Mouse (Mus musculus) large intestine, adult 2 months (tissue): Measurements from ENCODE around the gene Twist2. TPM values are rescaled to one million over a fixed set of nuclear protein-coding genes. Genes with fewer than 3 reads are reported as not detected.

Experiments used
- DNase-seq: peaks from one replicate; pipeline ENCODE4 v3.0.0-alpha.2; 2012; ENCODE audit warnings: low read depth, low spot score
- WGBS: fragments of 180-500 bp; shearing (Covaris S2); methylation state at CpG from one replicate; pipeline ENCODE4 v1.1.7; 2018; 5-methylcytosine and 5-hydroxymethylcytosine counted together
- polyA plus RNA-seq: library from polyadenylated mRNA; depleted of rRNA; stranded (reverse); fragments of >200 nt; gene quantifications from 2 replicates; pipeline ENCODE4 v1.2.3, GENCODE M21; 2012; rRNA removed

The Twist2 gene
- 1.5 TPM in 2 replicates for polyA plus RNA-seq

DNA sequence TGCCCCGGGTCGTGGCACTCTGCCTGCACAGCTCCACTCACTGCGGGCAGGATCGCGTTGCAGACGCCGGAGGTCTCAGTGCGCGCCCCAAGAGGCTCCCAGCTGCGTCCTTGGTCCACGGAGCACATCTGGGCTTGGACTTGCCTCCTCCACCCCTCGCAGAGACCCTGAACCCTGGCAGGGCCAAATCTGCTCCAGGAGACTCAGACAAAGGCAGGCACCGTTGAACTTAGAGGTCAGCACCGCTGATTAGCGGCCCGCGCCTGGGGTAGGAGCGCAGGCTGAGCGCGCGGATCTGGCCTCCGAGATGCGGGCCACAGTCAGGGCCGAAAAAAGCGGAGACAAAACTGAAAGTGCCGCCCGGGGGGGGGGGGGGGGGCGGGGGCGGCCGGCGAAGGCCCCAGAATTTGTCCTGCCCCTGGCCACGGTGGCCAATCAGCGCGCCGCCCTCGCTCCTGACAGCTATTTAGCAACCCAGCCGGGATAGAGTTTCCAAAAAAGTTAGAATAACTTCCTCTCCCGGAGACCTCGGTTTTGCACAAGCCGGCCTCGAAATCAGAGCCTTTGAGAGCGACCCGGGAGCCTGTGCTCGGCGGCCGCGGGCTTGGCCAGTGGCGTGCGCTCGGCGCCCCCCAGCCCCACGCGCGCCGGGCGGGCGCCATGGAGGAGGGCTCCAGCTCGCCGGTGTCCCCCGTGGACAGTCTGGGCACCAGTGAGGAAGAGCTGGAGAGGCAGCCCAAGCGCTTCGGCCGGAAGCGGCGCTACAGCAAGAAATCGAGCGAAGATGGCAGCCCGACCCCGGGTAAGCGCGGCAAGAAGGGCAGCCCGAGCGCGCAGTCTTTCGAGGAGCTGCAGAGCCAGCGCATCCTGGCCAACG, at the start of gene Twist2:
Gene Twist2 (plus strand): TSS at position 495 of the 877 bp plus-strand sequence.
- WGBS = 2% methylated on average over 77 of the region's 77 CpGs
- no peak for DNase-seq

DNA sequence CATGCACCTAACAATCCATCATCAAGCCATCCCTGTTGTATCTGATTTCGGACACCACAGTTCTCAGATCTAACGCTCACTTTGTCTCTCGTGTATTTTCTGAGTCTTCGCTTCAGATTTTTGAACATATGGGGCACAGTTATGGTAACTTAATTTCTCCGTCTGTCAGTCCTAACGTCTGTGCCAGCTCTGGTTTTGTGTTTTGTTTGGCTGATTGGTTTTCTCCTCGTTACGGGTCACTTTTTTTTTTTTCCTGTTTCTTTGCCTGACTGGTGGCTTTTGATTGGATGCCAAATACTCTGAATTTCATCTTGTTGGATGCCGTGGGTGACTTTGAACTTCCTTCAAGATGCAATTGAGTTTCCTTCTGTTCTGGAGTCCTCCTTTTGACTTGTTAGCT, 48.3 kb upstream of the Twist2 start:
- WGBS = 71% methylated on average over 9 of the region's 9 CpGs
- no peak for DNase-seq

DNA sequence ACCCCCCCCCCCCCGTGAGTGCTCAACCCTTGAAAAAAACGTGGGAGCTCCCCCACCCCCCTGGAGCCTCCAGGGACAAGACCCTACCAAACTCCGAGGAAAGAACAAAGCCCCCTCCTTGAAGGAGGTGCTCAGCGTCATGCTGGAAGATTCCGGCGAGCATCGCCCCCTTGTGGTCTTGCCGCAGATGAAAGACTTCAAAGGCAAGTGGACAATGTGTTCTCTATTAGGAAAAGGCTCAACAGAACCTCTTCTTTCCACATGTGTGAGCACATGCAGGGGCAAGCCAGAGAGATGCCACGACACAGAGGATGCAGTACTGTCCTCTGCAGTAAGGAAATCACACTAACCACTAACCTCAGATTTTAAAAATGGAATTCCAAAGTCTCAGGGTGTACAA, 46.2 kb upstream of the Twist2 start:
- DNase-seq = peak; percentile 10
- WGBS = 2% methylated on average over 9 of the region's 9 CpGs

DNA sequence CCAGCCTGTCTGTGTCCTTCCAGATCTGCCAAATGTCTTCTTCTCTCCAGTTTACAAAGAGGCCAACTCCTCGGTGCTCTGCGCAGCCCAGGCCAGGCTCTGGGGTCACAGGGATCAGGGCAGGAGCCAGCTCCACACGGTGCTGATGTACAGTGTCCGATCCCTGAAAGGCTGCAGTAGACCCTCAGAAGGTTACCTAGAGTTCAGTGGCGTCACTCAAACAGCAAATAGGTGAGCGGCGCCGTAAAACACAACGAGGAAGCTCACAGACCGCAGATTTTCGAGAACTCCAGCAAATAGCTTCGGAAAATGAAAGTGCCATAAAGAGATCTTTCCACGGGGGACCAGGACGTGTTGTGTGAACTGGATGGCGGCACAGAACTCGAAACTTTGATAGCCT, 44.0 kb upstream of the Twist2 start:
- 22% methylated on average over 16 of the region's 16 CpGs for WGBS
- no peak for DNase-seq

DNA sequence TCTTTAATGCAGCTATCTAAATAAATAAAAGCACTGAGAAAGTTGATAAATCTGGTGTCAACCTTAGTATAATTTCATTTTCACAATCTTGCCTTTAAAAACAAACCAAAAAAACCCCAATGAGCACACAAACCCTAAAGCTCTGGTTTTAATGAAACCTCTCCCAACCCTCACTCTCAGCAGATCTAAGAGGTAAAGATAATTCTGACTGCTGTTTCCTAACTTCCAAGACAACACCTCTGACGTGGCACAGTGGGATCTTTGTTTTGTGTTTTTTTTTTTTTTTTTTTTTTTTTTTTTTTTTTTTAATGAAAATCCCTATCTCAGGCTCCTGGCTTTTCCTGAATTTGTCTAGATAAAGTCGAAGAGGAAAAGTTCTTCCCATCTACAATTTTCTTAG, 43.1 kb upstream of the Twist2 start:
- WGBS = 56% methylated on average over 2 of the region's 2 CpGs

DNA sequence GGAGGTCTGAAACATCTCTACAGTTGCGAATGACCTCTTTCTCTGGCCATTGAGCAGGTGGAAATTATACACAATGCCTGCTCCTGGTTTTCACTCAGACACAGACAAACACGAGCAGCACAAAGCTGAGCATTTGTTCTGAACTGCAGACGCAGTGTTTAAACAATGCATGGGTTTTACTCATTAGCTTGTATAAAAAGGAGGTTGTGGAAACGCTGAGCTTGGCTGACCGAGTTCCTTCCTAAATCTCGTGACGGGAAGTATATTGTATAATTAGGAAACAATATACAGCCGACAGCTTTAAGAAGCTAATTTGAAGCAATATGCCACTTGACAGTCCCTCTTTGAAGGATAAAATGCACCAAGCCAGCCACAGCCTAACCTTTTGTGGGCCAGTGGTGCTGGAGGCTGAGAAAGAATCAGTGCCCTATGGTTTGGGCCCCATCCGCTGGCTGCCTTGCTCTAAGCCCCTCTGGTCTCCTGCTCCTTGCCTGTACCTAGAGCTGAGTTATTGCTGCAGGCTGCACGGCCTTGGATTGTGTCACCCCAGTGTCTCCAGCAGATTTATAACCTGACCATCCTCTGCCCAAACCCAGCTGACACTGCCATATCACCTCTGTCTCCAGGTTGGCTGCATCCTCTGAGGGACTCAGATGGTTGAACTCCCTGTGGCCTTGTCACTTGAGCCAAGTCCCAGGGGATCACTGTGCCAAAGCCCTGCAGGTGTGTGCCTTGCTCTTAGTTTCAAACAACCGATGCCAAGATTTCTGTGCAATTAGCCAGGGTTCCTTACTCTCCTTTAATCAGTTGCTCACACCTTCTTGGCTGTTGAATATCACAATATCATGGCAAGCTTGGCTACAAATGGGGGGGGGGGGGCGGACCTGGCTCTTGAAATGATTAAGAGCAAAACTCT, 42.4 kb upstream of the Twist2 start:
- DNase-seq = no peak
- 65% methylated on average over 12 of the region's 12 CpGs for WGBS

More for the DNA sequence above, 43.1 kb upstream of the Twist2 start:
- no peak for DNase-seq

DNA sequence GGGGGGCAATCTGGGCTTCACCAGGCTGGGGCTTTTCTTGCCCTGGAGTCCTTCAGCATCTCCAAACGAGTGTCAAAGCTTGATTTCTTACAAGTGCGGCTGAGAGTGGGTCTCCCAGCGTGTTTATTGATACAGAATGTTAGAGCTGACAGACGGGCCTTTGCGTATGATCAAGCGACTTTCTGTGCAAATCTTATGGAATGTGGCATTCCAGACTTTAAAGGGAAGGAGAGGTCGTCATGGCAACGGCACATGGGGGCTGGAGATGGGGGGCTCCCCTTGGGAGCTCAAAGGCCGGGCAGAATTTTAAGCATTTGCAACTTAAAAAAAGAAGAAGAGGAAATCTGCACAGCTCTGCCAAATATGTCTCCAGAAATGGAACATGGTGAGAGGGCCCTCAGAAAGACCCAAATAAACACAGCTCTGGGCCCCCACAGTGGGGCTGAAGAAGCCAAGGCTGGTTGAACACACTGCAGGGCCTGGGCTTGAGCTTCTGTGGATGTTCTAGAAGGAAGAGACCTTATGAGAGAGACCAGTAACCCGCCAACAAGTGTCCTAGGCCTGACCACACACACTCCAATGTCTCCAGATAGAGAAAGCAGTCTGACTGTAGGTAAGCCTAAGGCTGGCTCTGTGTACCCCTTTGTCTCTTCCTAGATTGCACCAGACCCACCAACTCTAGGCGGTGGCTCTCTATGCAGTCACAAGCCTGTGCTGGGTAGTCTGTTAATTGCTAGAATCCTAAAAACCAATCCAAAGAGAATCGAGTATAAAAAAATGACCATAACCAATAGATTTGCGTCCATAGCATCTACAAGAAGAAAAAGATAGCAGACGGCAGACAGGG, 40.9 kb upstream of the Twist2 start:
- WGBS = 71% methylated on average over 14 of the region's 14 CpGs
- no peak for DNase-seq

DNA sequence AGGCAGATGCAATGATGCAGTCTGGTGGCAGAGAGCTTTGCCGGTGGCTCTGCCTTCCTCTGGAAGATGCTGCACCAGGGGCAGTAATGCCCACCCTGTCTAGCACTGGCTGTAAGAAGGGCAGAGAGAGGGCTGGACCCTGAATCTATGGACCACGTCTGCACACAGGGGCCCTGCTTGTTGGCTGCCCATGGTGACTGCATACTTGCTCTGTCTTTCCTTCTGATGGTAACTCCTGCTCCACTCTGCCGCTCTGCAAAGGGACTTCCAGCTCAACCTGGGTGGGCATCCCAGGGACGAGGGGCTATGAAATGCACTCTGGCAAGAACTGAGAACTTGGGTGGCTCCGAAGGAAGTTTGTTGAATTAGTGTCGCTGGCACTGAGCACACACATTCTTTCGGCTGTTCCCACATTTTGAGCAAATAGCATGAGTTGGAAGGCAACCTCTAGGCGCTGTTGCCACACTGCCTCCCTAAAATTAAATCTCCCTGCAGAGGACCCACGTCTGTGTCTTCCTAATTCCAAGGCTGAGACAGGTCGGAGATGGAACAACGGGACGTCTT, 38.7 kb upstream of the Twist2 start:
- 48% methylated on average over 12 of the region's 12 CpGs for WGBS
- no peak for DNase-seq

DNA sequence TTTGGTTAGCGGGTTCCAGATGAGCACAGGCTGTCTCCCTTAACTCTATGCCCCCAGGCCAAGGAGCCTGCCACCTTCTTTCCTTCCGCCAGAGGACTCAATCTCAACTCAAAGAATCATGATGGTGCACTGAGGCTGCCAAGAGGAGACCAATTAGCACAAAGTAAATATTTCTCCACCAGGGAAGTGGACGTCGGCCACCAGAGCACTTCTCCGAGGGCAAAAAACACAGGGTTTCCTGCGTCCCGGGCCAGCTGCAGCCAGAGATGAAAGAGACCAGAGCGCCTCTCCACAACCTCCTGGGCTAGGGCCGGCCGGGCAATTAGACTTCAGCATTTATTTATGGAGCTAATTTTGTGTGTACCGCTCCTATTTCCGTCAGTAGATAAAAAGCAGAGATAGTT, 31.0 kb upstream of the Twist2 start:
- WGBS = 4% methylated on average over 12 of the region's 12 CpGs
- no peak for DNase-seq

DNA sequence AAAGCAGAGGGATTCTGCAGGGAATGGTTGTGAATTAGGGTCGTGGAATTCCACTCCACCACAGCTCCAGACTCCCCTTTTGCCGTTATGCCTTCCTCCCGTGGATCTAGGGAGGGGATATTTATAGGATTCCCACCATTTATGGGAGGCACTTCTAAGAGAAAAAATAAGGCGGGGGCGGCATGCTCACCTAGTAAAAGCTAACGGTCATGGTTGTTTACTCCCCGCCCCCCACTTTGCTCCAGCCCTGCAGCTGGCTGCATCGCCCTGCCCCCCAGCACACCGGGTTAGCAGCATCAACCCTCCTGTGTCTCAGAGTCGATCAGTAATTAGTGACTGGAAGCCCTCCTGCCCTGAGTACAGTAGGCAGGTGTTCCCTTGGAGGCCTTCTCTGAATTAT, 30.6 kb upstream of the Twist2 start:
- DNase-seq = no peak
- WGBS = 6% methylated on average over 10 of the region's 10 CpGs

DNA sequence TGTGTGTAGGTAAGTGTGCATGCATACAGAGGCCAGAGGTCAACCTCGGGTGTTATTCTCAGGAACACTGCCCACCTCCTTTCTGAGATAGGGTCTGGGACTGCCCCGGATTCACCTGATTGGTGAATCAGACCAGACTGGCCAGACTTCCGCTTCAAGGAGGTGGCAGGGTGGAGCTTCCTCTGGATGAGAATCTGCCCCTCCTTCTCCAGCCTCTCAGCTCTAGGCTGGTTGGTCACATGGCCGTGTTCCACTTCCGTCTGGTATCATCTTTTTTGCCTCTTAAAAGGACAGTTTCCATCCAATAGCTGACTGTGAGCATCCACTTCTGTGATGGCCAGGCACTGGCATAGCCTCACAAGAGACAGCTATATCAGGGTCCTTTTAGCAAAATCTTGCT, 24.3 kb upstream of the Twist2 start:
- no peak for DNase-seq
- WGBS = 66% methylated on average over 5 of the region's 5 CpGs

DNA sequence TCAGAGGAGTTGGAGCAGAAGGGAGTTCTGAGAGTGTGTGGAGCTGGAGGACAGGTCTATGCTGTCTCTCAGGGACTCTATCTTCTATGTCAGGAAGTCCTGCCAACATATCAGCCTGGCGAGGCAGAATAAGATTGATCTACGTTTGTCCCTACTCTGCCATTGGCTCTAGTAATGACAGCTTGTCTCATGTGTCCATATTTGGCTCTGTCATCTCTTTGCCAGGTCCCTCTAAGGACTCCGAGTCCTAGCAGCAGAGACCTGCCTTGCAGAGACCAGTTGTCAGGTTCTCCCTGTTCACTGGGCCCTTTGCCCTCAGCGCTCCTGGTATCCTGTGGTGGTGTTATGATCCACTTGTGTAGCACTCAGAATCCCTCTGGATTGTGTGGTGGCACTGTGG, 21.4 kb upstream of the Twist2 start:
- 80% methylated on average over 4 of the region's 4 CpGs for WGBS
- no peak for DNase-seq

DNA sequence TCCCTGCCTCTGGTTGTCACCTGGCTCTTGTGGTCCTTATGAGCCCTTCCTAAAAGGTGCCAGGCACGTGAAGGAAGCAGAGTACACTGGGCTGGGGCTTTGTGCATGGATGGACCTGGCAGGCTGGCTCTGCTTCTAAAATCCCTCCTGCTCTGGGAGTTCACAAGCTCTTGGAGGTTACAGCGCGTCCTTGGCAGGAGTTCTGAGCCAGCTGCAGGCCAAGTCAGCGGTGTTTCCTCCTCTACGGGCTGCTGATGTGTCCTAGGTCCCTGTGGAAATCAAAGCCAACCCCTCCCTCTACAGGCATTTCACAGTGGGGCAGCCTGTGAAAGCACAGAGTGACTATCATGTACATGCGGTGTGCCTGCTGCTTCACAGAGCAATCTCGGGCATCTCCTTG, 20.1 kb upstream of the Twist2 start:
- no peak for DNase-seq
- WGBS = 69% methylated on average over 7 of the region's 7 CpGs

DNA sequence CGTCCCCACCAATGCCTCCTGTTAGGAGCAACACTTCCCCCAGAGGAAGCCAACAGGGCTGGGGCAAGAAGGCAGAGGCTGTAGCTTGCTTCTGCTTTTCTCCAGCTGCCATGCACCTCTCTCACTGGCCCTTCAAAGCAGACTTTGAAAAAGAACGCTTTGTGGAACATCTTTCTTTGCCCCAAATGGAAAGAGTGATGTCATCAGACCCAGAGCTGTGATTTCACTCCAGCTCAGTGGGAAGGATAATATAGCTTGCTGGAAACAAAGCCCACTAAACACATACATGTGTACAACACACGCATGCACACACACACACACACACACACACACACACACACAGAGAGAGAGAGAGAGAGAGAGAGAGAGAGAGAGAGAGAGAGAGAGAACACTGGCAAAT, 17.1 kb upstream of the Twist2 start:
- 78% methylated on average over 3 of the region's 3 CpGs for WGBS
- no peak for DNase-seq

DNA sequence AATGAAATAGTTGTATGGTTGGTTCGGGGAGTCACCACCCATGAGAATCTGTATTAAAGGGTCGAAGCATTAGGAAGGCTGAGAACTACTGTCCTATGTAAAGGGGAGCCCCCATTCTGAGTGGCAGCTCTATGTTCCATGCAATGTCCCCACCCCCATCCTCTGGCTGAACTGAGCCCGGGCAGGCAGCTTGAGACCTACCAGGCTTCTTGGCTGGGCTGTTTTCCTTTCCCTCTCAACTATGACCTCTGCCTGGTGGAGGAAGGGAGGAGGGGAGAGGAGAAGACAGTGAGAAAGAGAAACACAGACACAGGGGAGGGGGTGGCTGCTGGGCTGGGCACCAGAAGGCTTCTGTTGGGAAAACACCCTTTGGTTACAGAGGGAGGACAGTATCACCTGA, 1.9 kb upstream of the Twist2 start:
- 57% methylated on average over 3 of the region's 3 CpGs for WGBS

DNA sequence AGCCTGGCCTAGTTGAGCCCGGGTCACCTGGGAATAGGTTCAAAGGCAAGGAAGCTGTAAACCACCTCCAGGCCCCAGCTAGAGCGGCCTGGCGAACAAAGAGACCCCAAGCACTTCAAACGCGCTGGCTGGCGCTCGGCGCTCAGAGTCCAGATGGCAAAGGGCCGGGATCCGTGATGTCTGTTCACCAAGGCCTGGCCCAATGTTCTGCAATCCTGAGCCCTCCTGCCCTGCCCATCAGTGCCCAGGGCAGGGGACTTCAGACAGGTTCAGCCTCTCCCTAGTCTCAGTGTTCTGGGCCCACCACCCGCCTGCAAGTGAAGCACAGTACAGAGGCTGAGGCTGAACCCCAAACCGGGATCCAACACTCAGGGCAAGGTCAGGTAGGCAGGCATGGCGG, 913 bp upstream of the Twist2 start:
- WGBS = 51% methylated on average over 13 of the region's 13 CpGs
- no peak for DNase-seq

More for the DNA sequence above, 1.9 kb upstream of the Twist2 start:
- no peak for DNase-seq

DNA sequence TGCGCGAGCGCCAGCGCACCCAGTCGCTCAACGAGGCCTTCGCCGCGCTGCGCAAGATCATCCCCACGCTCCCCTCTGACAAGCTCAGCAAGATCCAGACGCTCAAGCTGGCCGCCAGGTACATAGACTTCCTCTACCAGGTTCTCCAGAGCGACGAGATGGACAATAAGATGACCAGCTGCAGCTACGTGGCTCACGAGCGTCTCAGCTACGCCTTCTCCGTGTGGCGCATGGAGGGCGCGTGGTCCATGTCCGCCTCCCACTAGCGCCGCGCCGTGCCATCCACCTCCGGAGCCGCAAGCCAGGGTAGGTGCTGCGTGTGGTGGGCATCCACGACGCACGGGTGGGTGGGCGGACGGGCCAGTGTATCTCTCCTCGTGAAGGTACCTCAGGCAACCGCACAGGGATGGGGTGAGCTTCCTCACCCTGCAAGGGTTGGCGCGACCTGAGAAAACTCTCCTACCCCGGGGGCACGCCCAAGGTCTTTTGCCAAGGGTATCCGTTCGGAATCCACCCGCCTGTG, 644 bp downstream of the Twist2 start:
- no peak for DNase-seq
- 4% methylated on average over 45 of the region's 45 CpGs for WGBS

DNA sequence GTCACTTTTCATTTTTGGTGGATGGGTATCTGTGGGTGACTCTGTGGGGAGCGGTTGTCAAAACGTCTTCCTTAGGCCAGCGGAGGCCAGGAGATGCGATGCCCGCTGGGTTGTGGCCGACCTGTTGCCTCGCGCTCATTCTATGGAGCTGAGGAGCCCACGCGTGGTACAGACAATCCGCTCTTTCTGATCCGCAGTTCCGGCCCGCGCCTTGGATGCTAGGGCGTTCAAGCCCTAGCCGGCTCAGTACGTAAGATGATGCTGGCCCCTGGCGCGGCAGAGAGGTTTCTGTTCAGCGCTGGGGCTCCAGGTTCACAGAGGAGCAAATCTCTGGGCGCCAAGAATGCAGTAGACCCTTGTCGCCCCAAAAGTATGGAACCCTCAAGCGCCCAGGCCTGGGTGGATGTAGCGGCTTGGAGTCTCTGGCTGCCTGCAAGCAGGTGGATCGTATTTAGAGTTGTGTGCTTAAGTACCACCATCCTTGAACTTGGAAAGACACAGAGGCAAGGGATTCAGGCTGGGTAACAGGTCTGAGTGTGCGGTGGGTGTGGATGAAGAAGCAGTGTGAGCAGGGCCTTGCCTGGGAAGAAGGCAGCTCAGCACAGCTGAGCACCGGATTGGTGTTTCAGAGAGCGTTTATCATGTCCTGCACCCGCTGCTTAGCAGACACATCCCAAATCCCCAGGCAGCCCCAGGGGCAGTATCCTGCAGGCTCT, 1.3 kb downstream of the Twist2 start:
- 18% methylated on average over 30 of the region's 30 CpGs for WGBS
- DNase-seq = no peak

DNA sequence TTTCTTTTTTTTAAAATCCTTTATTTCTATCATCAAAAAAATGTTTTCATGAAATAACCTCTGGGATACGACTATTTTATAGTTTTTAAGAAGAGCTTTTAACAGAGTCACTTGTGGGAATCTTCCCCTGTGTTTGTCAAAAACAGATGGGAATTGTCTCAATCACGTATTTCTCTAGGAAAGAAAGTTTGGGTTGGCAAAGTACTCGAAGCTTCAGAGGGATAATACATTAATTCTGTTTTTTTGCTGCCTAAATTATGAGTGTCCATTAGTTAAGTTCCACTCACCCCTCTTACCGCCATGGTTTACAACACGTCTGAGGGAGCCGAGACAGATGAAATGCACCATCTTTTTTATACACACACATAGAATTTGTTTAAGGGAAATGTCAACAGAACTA, 2.2 kb downstream of the Twist2 start:
- DNase-seq = no peak
- 53% methylated on average over 6 of the region's 6 CpGs for WGBS
